Mouse (Mus musculus) bone marrow, adult 2 months (tissue): ENCODE results near the gene Snw1. TPM values are rescaled to one million over a fixed set of nuclear protein-coding genes. Genes with fewer than 3 reads are reported as not detected.

ENCODE experiments used
- H3K27ac ChIP-seq: fragments of 200-500 bp; 2 replicates; pipeline ENCODE4 v1.5.1; 2012; ENCODE audit warnings: low read depth, mild to moderate bottlenecking, control low read depth, inconsistent platforms, low read length; ENCODE audit not compliant: control insufficient read depth, poor library complexity, insufficient read depth
- H3K4me1 ChIP-seq: fragments of 200-500 bp; 2 replicates; pipeline ENCODE4 v1.6.1; 2011; ENCODE audit warnings: low read length; ENCODE audit not compliant: control insufficient read depth, insufficient read depth
- H3K4me3 ChIP-seq: fragments of 200-500 bp; replicated peaks from 2 replicates; pipeline ENCODE3; 2011; ENCODE audit warnings: mild to moderate bottlenecking, low read depth, low read length, control low read depth; ENCODE audit not compliant: control insufficient read depth
- CTCF ChIP-seq: fragments of 200-500 bp; IDR thresholded peaks from 2 replicates; pipeline ENCODE4 v1.5.1; 2011; ENCODE audit warnings: low read length, control low read depth; ENCODE audit not compliant: control insufficient read depth, insufficient read depth
- POLR2A ChIP-seq: fragments of 200-500 bp; IDR thresholded peaks from 2 replicates; pipeline ENCODE4 v1.6.1; 2011; ENCODE audit warnings: low read depth, mild to moderate bottlenecking, control low read depth, low read length, borderline replicate concordance; ENCODE audit not compliant: control insufficient read depth
- WGBS: fragments of 180-500 bp; shearing (Covaris S2); methylation state at CpG from one replicate; pipeline ENCODE4 v1.1.7; 2018; 5-methylcytosine and 5-hydroxymethylcytosine counted together
- polyA plus RNA-seq: library from polyadenylated mRNA; stranded (reverse); fragments of >200 nt; gene quantifications from 2 replicates; pipeline ENCODE4 v1.2.4, GENCODE M21; 2011; ENCODE audit warnings: low replicate concordance; ENCODE audit not compliant: missing spikeins, insufficient read depth, insufficient read length

Gene Snw1
- polyA plus RNA-seq, 1 experiment, result 48.6 TPM

DNA sequence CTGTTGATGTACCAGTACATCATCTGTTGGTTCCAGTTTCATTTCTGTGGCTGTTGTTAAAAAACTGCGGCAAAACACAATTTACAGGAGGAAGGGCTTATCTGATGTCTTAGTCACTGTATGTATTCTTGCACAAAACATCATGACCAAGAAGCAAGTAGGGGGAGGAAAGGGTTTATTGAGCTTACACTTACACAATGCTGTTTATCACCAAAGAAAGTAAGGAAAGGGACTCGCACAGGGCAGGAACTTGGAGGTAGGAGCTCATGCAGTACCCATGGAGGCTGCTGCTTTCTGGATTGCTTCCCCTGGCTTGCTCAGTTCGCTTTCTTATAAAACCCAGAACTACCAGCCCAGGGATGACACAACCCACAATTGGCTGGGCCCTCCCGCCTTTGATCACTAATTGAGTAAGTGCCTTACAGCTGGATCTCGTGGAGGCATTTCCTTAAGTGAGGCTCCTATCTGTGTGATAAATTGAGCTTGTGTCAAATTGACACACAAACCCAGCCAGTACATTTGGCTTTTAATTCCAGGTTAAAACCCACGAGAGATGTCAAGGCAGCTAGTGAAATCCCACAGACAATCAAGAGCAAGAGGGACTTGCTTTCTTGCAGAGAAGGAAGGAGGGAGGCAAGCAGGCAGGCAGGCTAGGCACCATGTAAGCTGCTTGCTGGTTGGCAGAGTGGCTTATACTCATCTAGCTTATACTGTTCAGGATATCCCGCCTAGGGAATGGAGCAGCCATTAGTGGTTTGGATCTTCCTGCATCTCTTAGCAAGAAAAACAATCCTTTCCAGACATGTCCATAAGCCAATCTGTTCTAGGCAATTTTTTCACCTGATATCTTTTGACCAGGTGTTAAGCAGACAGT, 1.6 kb downstream of the Snw1 start:
- no peak overlapping the region for H3K4me3 ChIP-seq
- H3K27ac ChIP-seq, result peak overlapping the region; percentile 19
- peaks cover 2% of the 10 kb centered on the region; the same call in 1 of the 2 replicates for H3K4me1 ChIP-seq
- WGBS, result 30% methylated on average over 7 of the region's 7 CpGs
- no peak for TF ChIP-seq CTCF
- TF ChIP-seq POLR2A, result no peak

DNA sequence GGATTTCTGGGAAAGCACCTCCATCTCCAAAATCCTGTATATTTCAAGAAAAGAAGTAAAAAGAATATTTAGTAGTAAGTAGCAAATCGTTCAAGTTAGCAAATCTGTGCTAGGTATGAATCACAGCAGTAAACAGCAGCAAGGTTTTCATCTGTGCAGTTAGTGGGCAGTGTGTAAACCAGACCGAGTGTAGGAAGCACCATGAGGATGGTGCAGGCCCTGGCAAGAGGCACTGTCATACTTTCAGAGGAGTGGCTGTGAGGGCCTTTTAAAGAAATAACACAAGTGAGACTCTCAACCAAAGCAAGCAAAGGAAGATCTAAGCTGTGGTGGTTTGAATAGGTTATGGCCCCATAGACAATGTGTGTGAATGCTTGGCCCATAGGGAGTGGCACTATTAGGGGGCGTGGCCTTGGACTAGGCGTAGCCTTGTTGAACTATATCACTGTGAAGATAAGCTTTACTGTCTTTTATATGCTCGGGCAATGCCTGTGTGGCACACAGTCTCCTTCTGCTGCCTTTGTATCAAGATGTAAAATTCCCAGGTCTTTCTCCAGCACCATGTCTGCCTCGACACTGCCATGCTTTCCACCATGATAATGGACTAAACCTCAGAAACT, 7.3 kb downstream of the Snw1 start:
- WGBS, result 74% methylated on average over 6 of the region's 6 CpGs
- H3K4me3 ChIP-seq, result no peak overlapping the region
- no peak for TF ChIP-seq POLR2A
- no peak for TF ChIP-seq CTCF
- no peak overlapping the region for H3K27ac ChIP-seq
- no peaks in the 10 kb centered on the region; the same call in 1 of the 2 replicates for H3K4me1 ChIP-seq

DNA sequence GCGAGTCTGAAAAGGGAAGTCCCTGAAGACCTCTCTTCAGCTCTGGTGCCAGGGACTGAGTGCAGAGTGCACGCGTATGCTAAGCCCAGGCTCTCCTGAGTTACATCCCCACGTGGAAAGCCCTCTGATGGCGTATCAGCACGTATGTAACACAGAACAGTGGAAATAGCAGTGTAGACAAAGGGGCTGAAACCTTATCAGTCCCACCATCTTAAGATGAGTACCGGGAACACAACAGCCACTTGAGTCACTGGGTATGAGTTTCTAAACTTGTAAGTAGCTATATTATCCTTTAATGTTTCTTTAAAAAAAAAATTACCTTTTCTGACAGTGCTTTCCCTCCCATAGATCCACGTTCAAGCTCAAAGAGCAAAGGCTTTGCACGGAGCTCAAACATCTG, 22.6 kb downstream of the Snw1 start:
- no peaks in the 10 kb centered on the region; the same call in 1 of the 2 replicates for H3K4me1 ChIP-seq
- no peak for TF ChIP-seq POLR2A
- TF ChIP-seq CTCF, result no peak
- 85% methylated on average over 9 of the region's 9 CpGs for WGBS
- no peak overlapping the region for H3K4me3 ChIP-seq
- no peak overlapping the region for H3K27ac ChIP-seq

DNA sequence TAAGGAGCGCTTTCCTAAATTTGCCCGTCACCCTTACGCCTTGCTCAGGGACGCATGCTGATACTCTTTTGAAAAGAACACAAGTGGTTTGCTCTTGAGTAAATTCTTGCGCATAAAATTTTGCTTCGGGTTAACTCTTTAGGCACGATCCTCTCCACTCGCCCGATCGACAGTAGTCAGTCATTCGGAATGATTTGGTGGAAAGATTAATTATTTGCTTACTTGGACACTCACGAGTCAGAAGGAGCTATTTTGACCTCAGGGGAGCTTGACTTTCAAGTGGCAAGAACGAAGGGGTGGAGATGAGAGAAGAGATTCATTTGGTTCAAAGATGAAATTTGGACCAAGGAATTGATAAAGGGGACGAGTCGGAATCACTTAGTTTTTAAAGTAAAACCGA, 27.9 kb downstream of the Snw1 start:
- Histone ChIP-seq H3K27ac (no peak overlapping the region), H3K4me3 (peak overlapping the region; percentile 84), H3K4me1 (peaks cover 1% of the 10 kb centered on the region; the same call in 1 of the 2 replicates)
- TF ChIP-seq POLR2A (no peak), CTCF (no peak)
- WGBS, result 2% methylated on average over 16 of the region's 16 CpGs

DNA sequence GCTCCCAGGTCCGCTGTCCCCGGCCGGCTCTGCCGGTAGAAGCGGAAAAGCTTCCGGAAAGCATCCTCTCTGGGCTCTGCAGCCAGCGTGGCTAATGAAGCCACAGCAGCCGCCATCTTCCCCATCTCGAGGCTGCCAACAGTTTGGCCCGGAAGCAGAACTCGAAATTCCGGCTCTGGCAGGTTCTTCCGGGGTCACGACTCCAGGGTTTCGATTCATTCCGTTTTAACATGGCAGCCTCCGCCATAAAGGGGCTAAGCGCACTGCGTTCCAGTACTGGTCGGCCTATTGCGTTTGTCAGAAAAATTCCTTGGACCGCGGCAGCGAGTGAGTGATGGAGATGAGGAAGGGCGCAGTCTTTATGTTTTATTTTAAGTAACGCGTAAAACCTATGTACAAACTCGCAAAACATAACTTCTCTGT, 28.4 kb downstream of the Snw1 start, which contains the start of the genes Slirp and Alkbh1:
Gene Slirp (plus strand): TSS at position 197 of the 423 bp plus-strand sequence.
Gene Alkbh1 (minus strand): TSS at position 318 of the 423 bp plus-strand sequence.
- no peak for TF ChIP-seq CTCF
- TF ChIP-seq POLR2A, result peak; percentile 67; the same call in 1 of the 2 replicates
- Histone ChIP-seq H3K27ac (peak within 1 kb of the TSS; percentile 12; the same call in 1 of the 2 replicates), H3K4me3 (peak within 1 kb of the TSS; percentile 84), H3K4me1 (peaks cover 1% of the 10 kb centered on the region; the same call in 1 of the 2 replicates)
- under 1% methylated on average over 28 of the region's 28 CpGs for WGBS

DNA sequence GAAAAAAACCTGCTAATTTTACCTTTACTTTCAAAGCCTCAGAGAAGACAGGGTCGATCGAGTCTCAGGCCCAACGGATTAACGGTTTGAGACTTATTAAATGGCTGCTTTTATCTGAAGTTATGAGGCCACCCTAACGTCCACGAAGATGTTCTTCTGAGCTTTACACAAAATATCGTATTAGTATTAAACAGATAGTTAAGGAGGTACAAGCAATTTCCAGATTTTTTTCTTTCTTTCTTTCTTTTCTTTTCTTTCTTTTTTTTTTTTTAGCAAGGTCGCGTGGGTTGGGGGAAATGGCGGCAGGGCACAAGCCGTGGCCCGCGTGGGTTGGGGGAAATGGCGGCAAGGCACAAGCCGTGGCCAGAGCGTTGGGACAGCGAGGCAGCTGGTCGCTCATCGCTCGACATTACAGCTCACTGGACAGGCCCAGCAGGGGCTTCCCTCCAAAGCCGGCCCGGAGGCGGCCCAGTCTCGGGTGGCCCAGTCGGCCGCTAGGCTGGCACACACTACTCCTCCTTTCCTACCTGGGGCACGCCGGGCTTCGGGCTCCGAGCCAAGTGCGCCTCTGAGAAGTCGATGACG, 28.9 kb downstream of the Snw1 start:
- TF ChIP-seq CTCF (no peak), POLR2A (no peak)
- Histone ChIP-seq H3K4me3 (peak overlapping the region; percentile 84), H3K27ac (peak overlapping the region; percentile 12; the same call in 1 of the 2 replicates), H3K4me1 (peaks cover 1% of the 10 kb centered on the region; the same call in 1 of the 2 replicates)
- WGBS, result under 1% methylated on average over 33 of the region's 33 CpGs

DNA sequence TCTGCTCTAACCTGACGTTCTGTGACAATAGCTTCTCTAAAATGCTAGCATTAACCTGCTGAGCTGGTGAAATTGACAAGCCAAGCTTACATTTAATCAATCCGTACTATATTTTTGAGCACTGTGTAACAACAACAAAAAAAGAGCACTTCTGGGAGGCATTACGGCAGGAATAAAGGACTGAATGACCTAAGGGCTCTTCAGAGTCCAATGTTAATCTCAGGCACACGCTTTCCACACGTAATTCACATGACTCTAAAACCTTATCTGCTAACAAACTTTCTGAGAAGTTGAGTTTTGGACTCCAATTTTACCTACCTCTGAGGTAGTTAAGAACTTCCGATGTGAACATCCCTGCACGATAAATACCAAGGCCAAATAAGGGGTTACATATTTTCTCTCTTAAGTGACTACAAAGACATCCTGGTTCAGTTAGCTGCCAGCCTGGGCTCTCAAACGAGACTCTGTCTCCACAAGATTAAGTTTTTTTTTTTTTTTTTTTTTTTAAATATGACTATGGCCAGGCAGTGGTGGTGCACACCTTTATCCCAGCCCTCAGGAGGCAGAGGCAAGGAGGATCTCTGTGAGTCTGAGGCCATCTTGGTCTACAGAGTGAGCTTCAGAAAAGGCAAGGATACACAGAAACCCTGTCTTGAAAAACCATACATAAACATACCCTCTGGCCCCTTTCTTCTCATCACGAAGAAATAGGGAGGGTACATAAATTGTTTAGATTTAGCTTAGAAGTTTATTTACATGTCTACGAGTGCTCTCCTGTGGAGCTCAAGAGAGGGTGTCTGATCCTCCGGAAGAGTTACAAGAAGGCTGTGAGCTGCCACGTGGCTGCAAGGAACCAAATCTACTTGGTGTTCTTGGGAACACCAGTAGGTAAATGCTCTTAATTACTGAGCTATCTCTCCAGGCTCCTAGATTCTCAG, 29.6 kb downstream of the Snw1 start:
- WGBS, result 13% methylated on average over 12 of the region's 12 CpGs
- H3K27ac ChIP-seq, result no peak overlapping the region
- peak overlapping the region; percentile 84 for H3K4me3 ChIP-seq
- TF ChIP-seq POLR2A (no peak), CTCF (no peak)
- H3K4me1 ChIP-seq, result peaks cover 1% of the 10 kb centered on the region; the same call in 1 of the 2 replicates
